Mouse (Mus musculus): ENCODE measurements around the gene Gm14124. TPM values are rescaled to one million over a fixed set of nuclear protein-coding genes. Genes with fewer than 3 reads are reported as not detected.

The Gm14124 gene
- total RNA-seq (2023), result under 1 TPM in 1 of 2 experiments, not detected in 1; 0.18 TPM

GRCm38 (mm10) chr2:150257291-150257690 is at the start of gene Gm14124:
Gm14124 (plus strand) TSS chr2:150257517.

GRCm38 (mm10) chr2:150217600-150218362 is 39.5 kb upstream of the Gm14124 start, which contains the start of gene Zfp937:
Zfp937 (plus strand) TSS chr2:150218073.

DNA sequence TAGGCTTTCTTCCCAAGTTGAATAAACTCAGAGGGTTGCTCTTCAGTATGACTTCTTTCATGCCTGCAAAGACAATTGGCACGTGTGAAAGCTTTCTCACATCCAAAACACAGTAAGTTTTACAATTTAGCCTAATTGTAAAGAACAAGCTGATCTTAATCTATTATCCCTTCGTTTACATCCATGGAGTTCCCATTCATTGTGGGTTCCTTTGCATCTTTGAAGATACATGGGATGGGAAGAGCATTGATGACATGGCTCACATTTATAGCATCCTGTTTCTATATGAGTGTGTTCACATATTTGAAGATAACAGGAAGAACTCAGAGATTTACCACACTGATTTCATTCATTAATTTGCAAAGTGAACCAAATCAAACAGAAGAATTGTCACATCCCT is 1.8 kb upstream of the Gm14124 start, which contains the start of gene Gm21994:
TSS of gene Gm21994 (minus strand) at position 101 of the 400 bp plus-strand sequence.

Other genes starting within 250 kb of the Gm14124 start
- gene Zfp120, start 120.8 kb upstream of the Gm14124 start, total RNA-seq (2023), result 10 to 100 TPM; 15.7 to 16.2 TPM
- gene Gm10770, start 77.8 kb upstream of the Gm14124 start, total RNA-seq (2023), result not detected
- not detected for gene Gm14139, start 75.8 kb upstream of the Gm14124 start, total RNA-seq (2023)
- 1 to 10 TPM; 4.3 to 5.5 TPM for gene Zfp937, start 39.4 kb upstream of the Gm14124 start, total RNA-seq (2023)
- 10 to 100 TPM; 16.7 to 16.8 TPM for gene Gm21994, start 1.9 kb upstream of the Gm14124 start, total RNA-seq (2023)
- 10 to 100 TPM in 1 of 2 experiments, 1 to 10 TPM in 1; 8.8 to 10.4 TPM for gene Gm10130, start 66.2 kb downstream of the Gm14124 start, total RNA-seq (2023)
- gene 3300002I08Rik, start 105.2 kb downstream of the Gm14124 start, total RNA-seq (2023), result 1 to 10 TPM; 3.8 to 4.2 TPM
- gene Zfp442, start 194.0 kb downstream of the Gm14124 start, total RNA-seq (2023), result 1 to 10 TPM; 2.1 to 3.3 TPM
- under 1 TPM in 1 of 2 experiments, not detected in 1; 0.36 TPM for gene Zfp345, start 227.6 kb downstream of the Gm14124 start, total RNA-seq (2023)

Measured in monocyte, adult 59 days (primary cell).